Mouse (Mus musculus): Measurements from ENCODE around the gene Nek3. TPM values are rescaled to one million over a fixed set of nuclear protein-coding genes. Genes with fewer than 3 reads are reported as not detected.

The Nek3 gene
- total RNA-seq (2021): 1 to 10 TPM; 2.6 to 2.7 TPM
- long read RNA-seq, experiment 1, partial matches to known transcripts: 0 of 3 reads
- long read RNA-seq, experiment 1, other reads (novel, unspliced or antisense): 3 of 3 reads
- long read RNA-seq, experiment 2, partial matches to known transcripts: 0 of 4 reads
- long read RNA-seq, experiment 2, other reads (novel, unspliced or antisense): 1 of 4 reads

DNA sequence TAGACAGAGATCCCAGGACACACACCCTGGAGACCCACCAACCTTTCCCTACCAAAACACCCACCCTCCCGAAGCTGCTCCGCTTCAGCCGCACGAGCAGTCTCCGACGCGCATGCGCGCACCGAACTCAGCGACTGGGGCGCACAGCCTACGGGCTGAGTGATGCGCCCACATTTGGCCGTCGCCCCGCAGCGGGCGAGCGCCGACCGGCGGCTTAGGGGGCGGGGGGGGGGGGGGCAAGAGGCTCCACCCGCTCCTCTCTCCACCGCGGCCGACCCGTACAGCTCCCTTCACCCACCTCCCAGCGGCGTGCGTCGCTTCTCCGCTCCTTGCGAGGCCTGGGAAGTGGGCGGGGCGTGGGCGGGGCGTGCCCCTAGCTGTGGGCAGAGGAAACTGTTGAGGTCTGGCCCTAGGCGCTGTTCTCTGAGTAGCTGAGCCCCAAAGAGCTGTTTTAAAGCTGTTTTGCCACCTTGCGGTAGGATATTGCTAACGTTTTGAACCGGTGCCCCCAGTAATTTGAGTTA, at the start of gene Nek3:
Nek3 (minus strand) TSS at position 356 of the 524 bp plus-strand sequence.
- peak; percentile 89 for DNase-seq

DNA sequence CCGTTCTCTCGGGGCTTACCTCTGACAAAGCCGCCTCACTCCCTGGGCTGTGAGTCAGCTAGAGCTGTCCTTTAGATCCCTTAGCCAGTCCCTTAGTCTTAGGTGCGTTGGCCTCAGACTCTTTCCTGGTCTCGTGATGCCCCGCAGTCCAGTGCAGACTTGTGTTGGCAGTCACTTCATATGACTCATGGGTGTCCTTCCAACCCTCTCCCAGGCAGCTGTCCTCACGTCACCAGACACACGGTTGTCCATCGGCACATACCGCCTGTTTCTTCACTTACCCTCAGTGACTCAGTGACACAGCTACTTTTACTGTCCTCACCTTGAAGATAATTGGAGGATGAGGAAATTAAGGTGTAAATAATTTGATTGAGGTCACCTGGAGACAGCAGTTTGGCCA, 48.6 kb upstream of the Nek3 start:
- DNase-seq: no peak

DNA sequence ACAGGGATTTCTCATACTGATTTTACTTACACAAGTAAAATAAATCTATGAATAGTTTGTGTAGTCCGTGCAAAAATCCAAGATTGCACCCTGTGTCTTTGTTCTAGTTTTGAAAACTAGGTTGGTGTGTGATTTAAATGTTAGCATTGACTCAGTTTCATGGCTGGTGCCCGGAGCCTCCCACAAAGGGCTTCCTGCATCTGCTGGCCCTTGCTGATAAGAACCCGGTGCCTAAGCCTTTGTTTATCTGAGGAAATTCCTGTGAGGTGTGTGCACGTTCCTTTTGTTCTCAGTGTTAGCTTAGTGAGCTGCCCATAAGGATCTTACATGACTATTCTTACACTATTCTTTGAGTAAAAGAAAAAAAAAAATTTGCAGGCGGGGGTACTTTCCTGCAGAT, 42.8 kb upstream of the Nek3 start:
- DNase-seq: no peak

DNA sequence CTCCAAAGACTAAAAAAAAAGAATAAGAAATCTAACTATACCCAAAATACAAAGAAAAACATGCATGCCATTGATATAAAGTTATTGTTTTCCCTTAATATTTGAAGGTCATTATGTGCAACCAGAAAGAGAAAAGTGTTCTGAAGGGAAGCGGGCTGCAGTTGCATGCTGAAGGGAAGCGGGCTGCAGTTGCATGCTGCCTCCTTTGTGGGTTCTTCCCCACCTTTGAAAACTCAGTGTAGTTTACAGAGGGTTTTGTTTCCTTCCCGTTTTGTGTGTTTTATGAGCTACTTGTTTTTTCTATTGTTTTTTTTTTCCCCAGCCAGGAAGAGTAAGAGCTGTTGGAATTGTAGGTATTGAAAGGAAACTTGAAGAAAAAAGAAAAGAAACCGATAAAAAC, 41.3 kb upstream of the Nek3 start:
- no peak for DNase-seq

DNA sequence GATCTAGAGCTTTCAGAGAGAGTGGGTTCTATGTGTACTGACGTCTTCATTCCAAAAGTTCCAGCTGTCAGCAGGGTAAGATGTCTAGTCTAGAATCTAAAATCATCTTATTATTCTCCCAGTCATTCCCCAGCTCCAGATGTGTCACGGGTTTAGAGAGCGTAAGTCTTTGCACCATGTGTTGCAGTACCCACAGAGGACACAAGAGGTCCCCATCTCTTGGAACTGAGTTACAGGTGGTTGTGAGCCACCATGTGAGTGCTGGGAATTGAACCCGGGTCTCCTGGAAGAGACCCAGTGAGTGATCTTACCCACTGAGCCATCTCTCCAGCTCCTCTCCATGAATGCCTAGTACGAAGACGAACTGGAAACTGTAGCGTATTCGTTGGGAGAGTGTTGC, 33.2 kb upstream of the Nek3 start:
- DNase-seq: no peak

DNA sequence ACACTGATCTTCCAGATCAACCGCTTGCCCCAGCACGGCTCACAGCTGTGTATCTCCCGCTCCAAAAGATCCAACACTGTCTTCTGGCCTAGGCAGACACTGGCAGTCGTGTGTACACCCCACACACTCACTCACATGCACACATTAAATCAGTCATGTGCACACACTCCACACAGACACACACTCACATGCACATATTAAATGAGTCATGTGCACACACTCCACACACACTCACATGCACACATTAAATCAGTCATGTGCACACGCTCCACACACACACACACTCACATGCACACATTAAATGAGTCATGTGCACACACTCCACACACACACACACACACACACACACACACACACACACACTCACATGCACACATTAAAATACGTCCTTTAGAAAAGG, 31.7 kb upstream of the Nek3 start:
- DNase-seq: no peak

DNA sequence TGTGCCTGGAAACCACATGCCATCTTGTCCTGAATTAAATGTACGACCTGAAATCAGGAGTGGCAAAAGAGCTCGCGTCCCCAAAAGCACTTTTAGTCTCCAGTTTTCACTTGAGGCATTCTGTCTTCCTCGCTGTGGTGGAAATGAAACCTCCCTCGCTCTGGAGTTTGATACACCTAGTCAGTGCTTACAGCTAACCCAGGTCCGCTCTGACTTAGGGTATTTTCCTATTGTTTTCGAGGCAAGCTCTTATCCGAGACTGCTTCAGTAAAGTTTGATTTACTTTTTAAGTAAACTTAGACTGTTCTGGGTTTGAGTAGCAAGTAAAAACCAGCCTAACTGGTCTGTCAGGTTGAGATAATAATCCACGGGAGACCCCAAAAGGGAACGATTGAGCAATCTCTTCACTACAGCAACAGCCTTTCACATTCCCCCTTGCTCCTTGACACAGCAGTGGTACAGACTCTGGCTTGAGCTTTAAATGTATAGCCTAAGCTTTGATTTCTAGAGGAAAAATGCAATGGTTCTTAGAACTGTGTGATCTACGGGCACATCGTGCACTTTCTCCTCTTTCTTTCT, 27.3 kb upstream of the Nek3 start:
- DNase-seq: no peak

DNA sequence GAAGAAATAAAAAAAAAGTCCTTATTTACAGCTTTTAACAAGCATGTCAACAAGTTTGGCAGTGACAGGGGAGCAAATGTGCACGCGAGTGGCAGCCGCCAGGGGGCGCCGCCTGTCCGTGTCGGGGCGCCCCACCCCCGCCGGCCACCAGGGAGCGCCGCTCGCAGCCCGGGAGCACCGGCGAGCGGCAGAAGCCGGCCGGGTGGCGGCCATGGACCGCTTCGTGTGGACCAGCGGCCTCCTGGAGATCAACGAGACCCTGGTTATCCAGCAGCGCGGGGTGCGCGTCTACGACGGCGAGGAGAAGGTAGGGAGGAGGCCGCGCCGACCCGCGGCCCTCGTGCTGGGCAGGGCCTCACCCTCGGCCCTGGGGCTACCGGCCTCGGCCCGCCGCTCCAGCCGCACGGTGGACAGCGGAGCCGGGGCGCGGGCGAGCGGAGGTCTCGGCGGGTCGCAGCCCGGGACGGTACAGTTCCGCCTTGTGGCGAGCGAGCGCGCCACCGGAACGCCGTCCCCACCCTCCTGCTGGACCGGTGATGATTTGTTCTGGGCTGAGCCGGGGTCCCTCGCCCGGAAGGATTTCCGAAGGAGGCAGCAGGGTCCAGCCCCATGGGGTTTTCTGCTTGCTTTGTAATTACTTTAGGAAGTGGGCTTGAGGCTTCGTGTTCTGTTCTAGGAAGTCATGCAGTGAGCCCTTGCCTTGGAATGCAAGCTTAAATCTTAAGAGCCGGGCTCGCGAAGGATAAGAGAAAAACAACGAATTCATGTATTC, 26.6 kb upstream of the Nek3 start, which contains the start of gene Vps36:
Vps36 (plus strand) TSS at position 150 of the 772 bp plus-strand sequence.
- DNase-seq: peak; percentile 94

DNA sequence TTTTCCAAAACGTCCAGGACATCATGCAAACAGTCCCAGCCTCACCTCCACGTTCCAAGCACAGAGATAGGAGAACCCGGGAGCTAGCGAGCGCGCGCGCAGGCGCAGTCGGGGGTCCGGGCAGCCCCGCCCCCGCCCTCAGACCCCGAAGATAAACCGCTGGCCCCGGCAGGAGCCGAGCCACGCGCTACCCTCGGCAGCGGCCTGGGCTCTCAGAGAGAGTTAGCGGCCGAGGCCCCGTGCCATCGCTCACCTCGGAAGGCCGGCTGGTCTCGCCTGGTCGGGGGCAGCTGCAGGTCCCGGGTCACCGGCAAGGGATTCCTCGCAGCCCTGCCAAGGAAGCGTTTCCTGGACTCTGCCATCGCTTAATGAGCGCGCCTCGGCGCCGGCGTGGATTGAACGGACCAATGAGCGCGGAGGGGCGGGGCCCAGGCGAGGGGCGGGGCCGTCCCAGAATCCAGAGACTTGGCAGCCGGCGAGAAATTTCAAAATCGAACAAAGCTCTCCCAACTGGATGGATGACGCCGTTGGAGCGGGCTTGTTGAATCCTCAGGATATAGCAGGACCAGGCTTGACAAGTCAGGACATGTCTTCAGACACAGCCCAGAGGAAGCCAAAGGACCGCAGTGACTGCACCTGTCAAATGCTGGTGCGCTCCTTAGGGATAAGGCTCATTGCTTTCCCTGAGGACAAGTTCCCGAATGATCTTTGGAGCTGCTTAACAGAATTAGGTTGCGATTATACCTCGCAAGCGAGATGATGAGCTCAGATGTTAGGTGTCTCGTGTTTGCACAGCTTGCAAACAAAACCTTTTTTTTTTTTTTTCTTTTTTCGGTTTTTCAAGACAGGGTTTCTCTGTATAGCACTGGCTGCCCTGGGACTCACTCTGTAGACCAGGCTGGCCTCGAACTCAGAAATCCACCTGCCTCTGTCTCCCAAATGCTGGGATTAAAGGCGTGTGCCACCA, 19.5 kb upstream of the Nek3 start, which contains the start of gene Ckap2:
Ckap2 (minus strand) TSS at position 389 of the 967 bp plus-strand sequence.
- peak; percentile 93 for DNase-seq

DNA sequence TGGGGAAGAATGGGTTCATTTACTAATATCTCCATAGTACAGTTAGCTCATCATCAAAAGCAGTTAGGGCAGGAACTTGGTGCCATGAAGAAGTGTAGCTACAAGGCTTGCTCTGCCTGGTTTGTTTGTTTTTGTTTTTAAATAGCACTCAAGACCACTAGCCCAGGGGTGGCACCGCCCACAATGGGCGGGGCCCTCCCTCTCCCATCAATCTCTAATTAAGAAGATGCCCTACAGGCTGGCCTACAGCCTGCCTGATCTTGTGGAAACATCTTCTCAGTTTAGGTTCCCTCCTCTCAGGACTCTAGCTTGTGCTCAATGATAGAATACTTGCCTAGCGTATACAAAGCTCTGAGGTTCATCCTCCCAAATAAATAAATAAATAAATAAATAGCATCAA, 18.6 kb upstream of the Nek3 start:
- no peak for DNase-seq

DNA sequence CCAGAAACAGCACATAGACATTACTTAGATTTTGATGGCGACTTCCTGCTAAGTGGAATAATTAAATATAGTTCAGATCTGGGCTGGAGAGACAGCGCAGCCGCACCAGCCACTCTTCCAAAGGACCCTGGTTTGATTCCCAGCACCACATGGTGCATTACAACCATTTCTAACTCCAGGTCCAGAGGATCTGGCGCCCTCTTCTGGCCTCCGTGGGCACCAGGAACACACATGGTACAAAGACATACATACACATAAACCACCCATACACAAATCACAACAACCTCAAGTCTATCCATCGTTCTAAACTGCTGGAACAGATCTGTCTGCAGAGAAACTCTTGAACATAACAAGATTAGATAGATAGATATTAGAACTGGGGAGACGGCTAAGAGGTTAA, 9.7 kb upstream of the Nek3 start:
- DNase-seq: no peak

DNA sequence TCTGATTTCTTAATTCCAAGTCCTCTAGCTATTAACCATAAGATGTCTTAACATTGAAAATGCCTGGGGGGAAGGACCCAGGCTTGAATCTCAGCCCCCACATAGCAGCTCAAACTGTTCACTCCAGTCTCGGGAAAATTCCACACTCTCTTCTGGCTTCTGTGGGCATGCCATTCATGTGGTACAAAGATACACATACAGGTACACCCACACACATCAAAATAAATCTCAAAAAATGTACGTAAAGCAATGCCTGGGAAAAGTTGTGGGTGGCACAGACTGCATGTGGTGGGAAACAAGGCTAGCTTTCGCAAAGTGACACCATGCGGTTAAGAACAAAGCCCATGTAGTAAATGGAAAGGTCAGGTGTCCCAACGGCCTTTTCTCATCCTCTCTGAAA, 2.9 kb upstream of the Nek3 start:
- DNase-seq: no peak

DNA sequence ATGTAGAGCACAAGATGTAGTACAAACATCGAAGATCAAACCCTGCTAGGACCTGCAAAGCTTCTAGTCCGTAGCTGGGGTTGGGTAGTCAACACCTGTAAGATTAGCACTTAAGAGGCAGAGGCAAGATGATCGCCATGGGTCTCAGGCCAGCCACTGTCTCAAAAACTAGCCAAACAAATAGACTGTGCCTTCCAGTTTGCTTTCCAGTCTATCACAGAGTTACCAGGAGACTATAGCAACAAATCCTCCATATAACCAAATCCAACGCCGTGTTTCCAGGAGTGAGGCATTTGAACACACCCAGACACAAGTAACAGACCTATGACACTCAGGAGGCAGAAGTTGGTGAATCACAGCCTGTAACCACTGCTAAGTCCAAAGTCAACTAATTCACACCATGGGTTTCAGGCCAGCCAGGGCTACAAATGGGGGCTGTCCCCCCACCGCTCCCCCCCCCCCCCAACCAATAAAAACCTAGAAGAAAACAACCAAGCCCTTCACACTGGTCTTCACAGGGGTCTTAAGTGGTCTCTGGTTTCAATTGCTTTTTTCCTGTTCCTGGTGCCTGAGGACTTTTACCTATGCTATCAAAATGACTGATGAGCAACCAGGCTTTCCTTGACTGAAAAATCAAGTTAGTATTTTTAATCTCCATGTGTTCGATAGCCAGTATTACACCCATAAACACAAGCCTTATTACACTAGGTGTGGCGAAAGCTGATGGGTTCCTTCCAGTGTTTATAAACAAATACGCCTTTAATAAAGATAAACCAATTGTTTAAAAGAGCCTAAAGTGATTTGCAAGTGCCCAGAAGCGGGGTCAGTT, 770 bp downstream of the Nek3 start:
- no peak for DNase-seq

DNA sequence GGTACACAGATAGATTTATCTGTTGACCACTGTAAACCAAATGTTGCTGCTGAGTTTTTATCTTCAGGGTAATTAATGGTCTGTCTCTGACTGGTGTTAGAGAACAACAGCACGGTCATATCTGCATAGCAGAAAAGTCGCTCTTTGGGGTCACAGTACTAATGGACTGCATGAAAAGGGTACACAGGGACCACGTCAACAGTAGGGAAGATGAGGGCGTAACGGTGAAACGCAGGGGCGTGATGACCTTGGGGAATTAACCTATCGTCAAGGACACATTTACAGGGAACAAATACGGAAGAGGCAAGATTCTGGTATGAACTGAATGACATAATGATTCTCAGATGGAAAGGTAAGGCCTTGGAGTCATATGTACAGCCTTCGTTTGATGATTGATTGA, 1.8 kb downstream of the Nek3 start:
- DNase-seq: no peak

DNA sequence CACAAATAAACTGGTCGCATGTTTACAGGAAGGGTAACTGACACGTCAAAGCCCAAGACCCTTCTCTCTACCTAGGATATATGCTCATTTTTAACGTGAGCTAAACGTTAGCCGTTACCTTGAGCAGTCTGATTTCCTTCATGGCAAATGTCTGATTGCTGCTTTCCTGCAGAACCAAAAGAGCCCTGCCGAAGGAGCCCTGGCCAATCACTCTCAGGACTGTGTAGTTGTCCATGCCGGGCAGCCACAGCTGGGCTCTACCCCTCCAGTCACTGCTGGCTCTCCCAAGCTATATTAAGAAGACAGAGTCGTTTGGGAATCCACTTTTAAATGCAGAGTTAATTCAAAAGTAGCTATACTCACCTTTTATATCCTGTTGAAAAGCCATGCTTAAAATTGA, 4.0 kb downstream of the Nek3 start:
- no peak for DNase-seq

DNA sequence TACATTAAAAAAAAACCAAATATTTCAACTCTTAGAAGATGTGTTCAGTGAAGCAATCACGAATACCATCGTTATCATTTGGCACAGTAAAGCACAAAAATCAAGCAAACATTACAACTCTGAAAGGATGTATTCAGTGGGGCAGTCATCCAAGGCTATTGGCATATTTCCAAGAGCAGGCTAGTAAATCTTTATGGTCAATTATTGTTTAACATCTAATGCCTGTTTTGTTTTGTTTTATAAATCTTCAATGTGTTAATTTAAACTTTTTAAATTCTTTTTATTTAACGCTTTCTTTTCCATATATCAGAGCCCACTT, 15.9 kb downstream of the Nek3 start:
- DNase-seq: no peak

DNA sequence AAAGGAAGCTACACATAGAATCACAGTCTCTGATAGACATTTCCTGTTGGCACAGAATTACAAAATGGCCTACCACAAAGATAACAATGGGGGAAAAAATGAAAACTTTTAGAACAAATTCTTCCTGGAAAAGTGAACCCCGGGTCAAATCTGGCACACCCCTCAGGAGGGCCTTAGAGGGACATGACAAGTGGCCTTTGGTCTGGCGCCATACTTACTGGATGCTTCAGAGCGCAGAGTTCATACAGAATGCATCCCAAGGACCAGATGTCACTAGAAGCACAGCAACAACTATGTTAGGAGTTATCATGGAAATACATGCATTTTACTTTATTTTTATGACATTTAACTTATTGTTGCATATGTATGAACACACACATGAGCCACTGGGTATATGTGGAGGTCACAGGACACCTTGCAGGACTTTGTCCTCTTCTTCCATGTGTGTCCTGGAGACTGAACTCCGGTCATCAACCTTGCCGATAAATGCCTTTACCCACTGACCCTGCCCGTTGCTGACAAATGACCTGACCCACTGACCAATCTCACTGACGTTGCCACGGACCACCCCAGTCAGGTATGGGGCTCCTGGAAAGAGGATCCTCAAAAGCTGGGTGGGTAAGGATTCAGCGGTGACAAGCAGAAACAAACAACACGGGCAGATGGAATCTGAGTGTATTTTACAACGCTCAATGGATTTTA, 16.4 kb downstream of the Nek3 start:
- DNase-seq: no peak

DNA sequence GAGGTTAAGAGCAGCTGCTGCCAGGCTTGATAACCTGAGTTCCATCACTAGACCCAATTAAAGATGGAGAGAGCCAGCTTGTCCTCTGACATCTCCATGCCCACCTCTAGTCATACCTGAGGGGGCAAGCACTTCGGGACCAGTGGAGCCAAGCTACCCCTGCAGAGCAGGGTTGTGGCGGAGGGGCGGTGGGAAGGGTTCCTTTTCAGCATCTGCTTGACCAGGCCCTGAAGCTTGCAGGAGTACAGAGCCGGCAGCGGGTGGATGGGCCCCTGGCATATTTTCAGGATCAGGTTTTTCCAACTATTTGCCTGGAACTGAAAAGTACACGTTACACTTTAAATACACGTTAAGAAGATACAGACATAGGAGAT, 17.9 kb downstream of the Nek3 start:
- no peak for DNase-seq

DNA sequence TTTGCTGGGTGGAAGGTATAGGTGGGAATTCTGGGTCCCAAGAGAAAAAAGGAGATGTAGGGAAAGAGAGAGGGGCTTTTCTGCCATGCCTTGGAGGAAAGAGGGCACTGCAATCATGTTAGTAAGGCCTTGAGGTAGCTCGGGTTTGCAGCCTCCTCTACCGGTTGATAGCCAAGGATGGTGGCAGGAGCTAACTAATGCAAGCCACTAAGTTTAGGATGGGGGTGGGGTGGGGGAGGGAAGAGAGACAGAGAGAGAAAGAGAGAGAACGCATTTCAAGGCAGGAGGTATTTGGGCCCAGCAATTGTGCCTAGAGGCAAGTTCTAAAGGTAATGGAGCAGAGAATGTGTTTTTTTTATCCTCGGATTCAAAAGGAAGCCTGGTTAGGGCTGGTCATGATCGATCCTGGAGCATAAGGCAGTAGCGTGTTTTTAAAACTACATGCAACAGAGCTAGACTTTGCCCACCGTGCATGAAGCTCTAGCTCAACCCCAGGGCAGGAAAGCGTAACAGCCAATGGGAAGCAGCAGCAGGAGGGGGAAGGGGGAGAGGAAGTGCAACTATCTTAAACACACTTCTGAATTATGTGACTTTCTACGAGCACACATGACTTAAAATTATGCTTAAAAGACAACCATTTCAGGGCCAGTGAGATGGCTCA, 18.4 kb downstream of the Nek3 start:
- DNase-seq: no peak

DNA sequence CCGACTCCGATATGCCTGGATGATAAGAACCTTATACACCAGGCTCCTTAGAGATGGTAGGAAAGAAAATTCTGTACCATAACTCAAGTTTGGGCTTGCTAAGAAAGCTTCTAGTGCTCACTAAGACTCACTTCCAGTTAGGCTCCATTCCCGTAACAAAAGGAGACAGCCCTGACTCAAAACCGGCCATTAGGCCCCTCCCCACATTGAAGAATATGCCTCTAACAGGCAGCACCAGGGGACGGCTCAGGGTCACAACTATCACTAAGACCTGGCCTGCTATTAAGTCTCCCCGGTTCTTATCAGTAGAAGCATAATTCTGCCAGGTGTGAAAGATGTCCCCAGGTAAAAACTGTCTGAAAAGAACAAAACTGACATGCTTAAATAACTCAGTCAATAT, 20.4 kb downstream of the Nek3 start:
- no peak for DNase-seq
